In genomic region chr8:46470091-46470791, GRCm38 (mm10) we compare ENCODE assay signal across 8 mouse cellular contexts. TPM values are rescaled to one million over a fixed set of nuclear protein-coding genes. Genes with fewer than 3 reads are reported as not detected.
DNase-seq lines count a peak whose midpoint lies in the region; ATAC-seq and TF ChIP-seq lines count a peak whose summit lies in the region.

No protein-coding gene starts in this region.

- no peak overlapping the region for H3K27ac ChIP-seq in kidney, embryonic 14.5 days (ENCODE audit: low read depth, low read length)
- H3K27ac ChIP-seq in forebrain, embryonic 12.5 days, result no peak overlapping the region; the same call in 1 of the 2 replicates
- peak overlapping the region; percentile 83; the same call in 1 of the 2 replicates for H3K27ac ChIP-seq in limb, embryonic 10.5 days
- H3K27ac ChIP-seq in midbrain, embryonic 16.5 days (ENCODE audit: low read length), result peak overlapping the region; percentile 87; the same call in 1 of the 2 replicates

- peak overlapping the region; percentile 92; the same call in 1 of the 2 replicates for H3K4me2 ChIP-seq in kidney, embryonic 14.5 days (replicated peaks; ENCODE audit: low read depth, low read length)
- peak overlapping the region; percentile 97 for H3K4me2 ChIP-seq in forebrain, embryonic 12.5 days
- H3K4me2 ChIP-seq in midbrain, embryonic 16.5 days (ENCODE audit: low read length), result peak overlapping the region; percentile 59

- no peak overlapping the region for H3K9ac ChIP-seq in kidney, embryonic 14.5 days (ENCODE audit: low read depth, low read length)
- H3K9ac ChIP-seq in forebrain, embryonic 12.5 days, result no peak overlapping the region
- no peak overlapping the region for H3K9ac ChIP-seq in midbrain, embryonic 16.5 days (ENCODE audit: low read depth, low read length)

- in situ Hi-C loops in Patski (cut with MboI; ENCODE audit: low pct_unique_long_range_greater_than_20kb), result no loop called here

- POLR2A ChIA-PET in Patski (lab: Charles Lee), result no interaction called here

- no peaks in the 10 kb centered on the region for H3K9me3 ChIP-seq in kidney, embryonic 14.5 days (ENCODE audit: control insufficient read depth, low read length)
- H3K9me3 ChIP-seq in forebrain, embryonic 12.5 days, result no peaks in the 10 kb centered on the region
- H3K9me3 ChIP-seq in limb, embryonic 10.5 days (replicated peaks), result no peaks in the 10 kb centered on the region
- no peaks in the 10 kb centered on the region for H3K9me3 ChIP-seq in midbrain, embryonic 16.5 days (replicated peaks; ENCODE audit: control insufficient read depth, low read length, poor library complexity, severe bottlenecking)

- H3K36me3 ChIP-seq in kidney, embryonic 14.5 days (ENCODE audit: control insufficient read depth, insufficient read depth, low read length), result no peaks in the 10 kb centered on the region
- no peaks in the 10 kb centered on the region for H3K36me3 ChIP-seq in forebrain, embryonic 12.5 days (replicated peaks)
- H3K36me3 ChIP-seq in limb, embryonic 10.5 days, result no peaks in the 10 kb centered on the region
- no peaks in the 10 kb centered on the region for H3K36me3 ChIP-seq in midbrain, embryonic 16.5 days (ENCODE audit: control insufficient read depth, insufficient read depth, low read length)

- no peak; the same call in none of the 2 replicates for ATAC-seq in kidney, embryonic 14.5 days (ENCODE audit: low FRiP score, low TSS enrichment)
- peak; percentile 3 for ATAC-seq in Patski
- no peak for ATAC-seq in forebrain, embryonic 12.5 days (ENCODE audit: low FRiP score)
- peak; percentile 53; the same call in 1 of the 2 replicates for ATAC-seq in midbrain, embryonic 16.5 days

- TF ChIP-seq CTCF in Patski (IDR thresholded peaks at IDR 0.05), result no peak

- no peaks in the 10 kb centered on the region for H3K27me3 ChIP-seq in kidney, embryonic 14.5 days (ENCODE audit: control insufficient read depth, insufficient read depth, low read length)
- no peaks in the 10 kb centered on the region for H3K27me3 ChIP-seq in Patski
- H3K27me3 ChIP-seq in forebrain, embryonic 12.5 days, result peaks cover 9% of the 10 kb centered on the region
- peaks cover 11% of the 10 kb centered on the region for H3K27me3 ChIP-seq in limb, embryonic 10.5 days (ENCODE audit: low read depth, poor library complexity, severe bottlenecking)
- no peaks in the 10 kb centered on the region for H3K27me3 ChIP-seq in midbrain, embryonic 16.5 days (ENCODE audit: control insufficient read depth, insufficient read depth, low read depth, low read length)

- 38% methylated on average over 15 of the region's 15 CpGs for WGBS in kidney, embryonic 14.5 days
- WGBS in forebrain, embryonic 12.5 days, result 42% methylated on average over 15 of the region's 15 CpGs
- 43% methylated on average over 15 of the region's 15 CpGs for WGBS in limb, embryonic 10.5 days
- WGBS in midbrain, embryonic 16.5 days, result 41% methylated on average over 15 of the region's 15 CpGs

- CTCF ChIA-PET in Patski (lab: Charles Lee), result interaction anchor here (1.2 kb wide), 1 partner anchor 77 kb away, joined by 3 read pairs; no protein-coding TSS in a partner anchor

- no peak for DNase-seq in kidney, postnatal 36 days
- peak; percentile 71 for DNase-seq in Patski (ENCODE audit: low read depth, low spot score)
- DNase-seq in limb, embryonic 10.5 days (ENCODE audit: low spot score), result no peak
- no peak for DNase-seq in right cerebral cortex, adult 18-20 months
- no peak for DNase-seq in T-cell, adult 2 months (ENCODE audit: low spot score)

- H3K4me1 ChIP-seq in kidney, embryonic 14.5 days (ENCODE audit: control insufficient read depth, insufficient read depth, low read length), result no peaks in the 10 kb centered on the region
- peaks cover 4% of the 10 kb centered on the region; the same call in 1 of the 2 replicates for H3K4me1 ChIP-seq in forebrain, embryonic 12.5 days
- H3K4me1 ChIP-seq in limb, embryonic 10.5 days, result peaks cover 10% of the 10 kb centered on the region
- H3K4me1 ChIP-seq in midbrain, embryonic 16.5 days (ENCODE audit: control insufficient read depth, insufficient read depth, low read length), result peaks cover 10% of the 10 kb centered on the region

- peak overlapping the region; percentile 84 for H3K4me3 ChIP-seq in kidney, embryonic 14.5 days (ENCODE audit: low read length)
- peak overlapping the region; percentile 72 for H3K4me3 ChIP-seq in forebrain, embryonic 12.5 days (replicated peaks)
- peak overlapping the region; percentile 91 for H3K4me3 ChIP-seq in limb, embryonic 10.5 days
- peak overlapping the region; percentile 95 for H3K4me3 ChIP-seq in midbrain, embryonic 16.5 days (ENCODE audit: low read depth, low read length)

RNA-seq across cellular contexts. Expression of gene Acsl1, which starts 0.6 kb away (rescaled TPM):
- polyA plus RNA-seq in kidney, embryonic 14.5 days (2014; fragmentation: Nextera tagmentation; extraction: Ambion mirVana), result 9.7 and 16.1 TPM in 2 replicates
- polyA plus RNA-seq in Patski (2021), result 43.4 TPM
- polyA plus RNA-seq in forebrain, embryonic 12.5 days (2016; fragmentation: Nextera tagmentation; extraction: Ambion mirVana), result 5.6 and 7.0 TPM in 2 replicates
- polyA plus RNA-seq in limb, embryonic 10.5 days (2016; fragmentation: Nextera tagmentation; extraction: Ambion mirVana), result 5.8 and 7.0 TPM in 2 replicates
- polyA plus RNA-seq in midbrain, embryonic 16.5 days (2015; fragmentation: Nextera tagmentation; extraction: Ambion mirVana), result 17.9 and 20.2 TPM in 2 replicates

Comparison
In these comparisons a context has a peak if more than half of its experiments do, and no peak if none do; other contexts are left out.
1. ATAC-seq: peak in Patski (single experiment) and midbrain, embryonic 16.5 days (single experiment); none in kidney, embryonic 14.5 days (single experiment) and forebrain, embryonic 12.5 days (single experiment).
2. H3K27ac ChIP-seq: peak in limb, embryonic 10.5 days (single experiment) and midbrain, embryonic 16.5 days (single experiment); none in kidney, embryonic 14.5 days (single experiment) and forebrain, embryonic 12.5 days (single experiment).
3. Peak in every context shown above with its lines, with median percentiles within 50 percentile points of each other: H3K4me2 ChIP-seq and H3K4me3 ChIP-seq.